Mouse (Mus musculus): Measurements from ENCODE around the gene Trim30c. TPM values are rescaled to one million over a fixed set of nuclear protein-coding genes. Genes with fewer than 3 reads are reported as not detected.
"Not testable (repeated sequence)": the region's sequence is repeated elsewhere in the genome, so short reads cannot be mapped to it uniquely, and the experiment has no call there.

The Trim30c gene
- polyA plus RNA-seq (2015; fragmentation: Nextera tagmentation; extraction: Ambion mirVana): not detected in 2 replicates

- Histone ChIP-seq H3K4me1 (no peaks in the 10 kb centered on the region), H3K9ac (no peak within 1 kb of the TSS), H3K4me2 (no peak within 1 kb of the TSS), H3K27ac (no peak within 1 kb of the TSS), H3K27me3 (no peaks in the 10 kb centered on the region), H3K4me3 (no peak within 1 kb of the TSS), H3K9me3 (replicated peaks) (no peaks in the 10 kb centered on the region), H3K36me3 (ENCODE audit: poor library complexity, severe bottlenecking) (no peaks in the 10 kb centered on the region)
- ATAC-seq: no peak
- WGBS: 79% methylated on average over 1 of the region's 1 CpGs
Measured at GRCm38 (mm10) chr7:104400698-104401097, at the start of gene Trim30c. Gene Trim30c (minus strand): TSS chr7:104400837.

GRCm38 (mm10) chr7:104445961-104446645 is 45.5 kb upstream of the Trim30c start:
- 87% methylated on average over 2 of the region's 2 CpGs for WGBS
- H3K4me2 ChIP-seq: no peak overlapping the region
- no peaks in the 10 kb centered on the region for H3K4me1 ChIP-seq
- no peak overlapping the region for H3K9ac ChIP-seq
- H3K36me3 ChIP-seq (ENCODE audit: poor library complexity, severe bottlenecking): no peaks in the 10 kb centered on the region
- no peak overlapping the region for H3K4me3 ChIP-seq
- H3K27ac ChIP-seq: no peak overlapping the region
- no peaks in the 10 kb centered on the region for H3K27me3 ChIP-seq
- H3K9me3 ChIP-seq (replicated peaks): no peaks in the 10 kb centered on the region
- no peak for ATAC-seq

DNA sequence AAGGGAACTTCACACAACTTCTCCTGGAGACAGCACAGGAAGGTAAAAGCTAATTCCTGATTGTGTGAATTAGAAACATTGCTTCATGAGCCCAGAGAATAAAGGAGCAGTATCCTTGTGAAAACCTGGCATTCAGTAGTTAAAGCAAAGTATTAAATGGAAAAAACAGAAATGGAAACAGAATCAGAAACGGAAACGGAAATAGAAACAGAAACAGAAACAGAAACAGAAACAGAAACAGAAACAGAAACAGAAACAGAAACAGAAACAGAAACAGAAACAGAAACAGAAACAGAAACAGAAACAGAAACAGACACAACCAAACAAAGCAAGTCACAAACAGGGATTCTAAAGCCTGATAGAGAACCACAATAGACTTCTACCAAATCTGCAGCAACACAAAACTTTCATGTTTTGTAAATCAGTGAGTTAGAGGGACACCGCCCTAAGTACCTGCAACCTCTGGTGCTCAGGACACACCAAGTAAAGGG is 3.9 kb upstream of the Trim30c start:
- Histone ChIP-seq H3K36me3 (ENCODE audit: poor library complexity, severe bottlenecking) (no peaks in the 10 kb centered on the region), H3K9me3 (replicated peaks) (no peaks in the 10 kb centered on the region), H3K9ac (no peak overlapping the region), H3K4me3 (no peak overlapping the region), H3K27ac (no peak overlapping the region), H3K4me2 (no peak overlapping the region), H3K4me1 (no peaks in the 10 kb centered on the region), H3K27me3 (no peaks in the 10 kb centered on the region)
- 93% methylated on average over 3 of the region's 3 CpGs for WGBS
- ATAC-seq: no peak

DNA sequence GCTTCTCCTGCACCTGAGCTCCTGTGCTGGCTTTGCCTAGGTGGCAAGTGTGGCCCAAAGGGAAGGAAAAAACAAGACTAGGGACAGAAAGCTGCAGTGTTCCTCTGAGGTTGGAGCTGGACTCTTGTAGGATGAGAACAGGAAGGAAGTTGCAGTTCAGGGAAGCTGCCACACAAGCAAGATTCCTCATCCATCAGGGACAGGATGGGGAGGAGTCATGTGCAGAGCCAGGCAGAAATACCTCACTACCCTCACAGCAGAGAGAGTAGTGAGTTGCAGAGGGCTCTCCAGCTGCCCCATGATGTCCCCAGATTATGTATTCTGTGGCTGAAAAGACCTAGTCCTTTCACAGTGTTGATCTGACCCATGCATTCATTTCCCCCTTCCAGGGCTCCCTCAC is 503 bp upstream of the Trim30c start:
- Histone ChIP-seq H3K4me2 (no peak overlapping the region), H3K4me1 (no peaks in the 10 kb centered on the region), H3K9ac (no peak overlapping the region), H3K27ac (no peak overlapping the region), H3K9me3 (replicated peaks) (no peaks in the 10 kb centered on the region), H3K4me3 (no peak overlapping the region), H3K36me3 (ENCODE audit: poor library complexity, severe bottlenecking) (no peaks in the 10 kb centered on the region), H3K27me3 (no peaks in the 10 kb centered on the region)
- no peak for ATAC-seq

DNA sequence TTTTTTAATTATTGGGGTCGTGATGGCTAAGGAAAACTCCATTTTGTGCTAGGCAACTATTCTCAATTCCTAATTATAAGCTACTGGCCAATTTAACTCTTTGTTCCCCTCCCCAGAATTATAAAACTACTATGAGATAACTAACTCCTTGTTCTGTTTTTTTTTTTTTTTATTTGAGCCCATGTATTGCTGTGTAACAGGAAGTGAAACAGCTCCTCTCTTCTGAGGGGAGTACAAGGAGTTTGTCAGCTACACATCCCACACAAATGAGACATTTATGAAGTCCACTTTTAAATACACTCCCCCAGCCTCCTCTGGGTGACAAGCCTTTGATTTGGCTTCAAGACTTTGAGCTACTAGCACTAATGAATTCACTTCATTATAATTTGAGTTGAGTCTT is 2.1 kb downstream of the Trim30c start:
- Histone ChIP-seq H3K4me3 (no peak overlapping the region), H3K36me3 (ENCODE audit: poor library complexity, severe bottlenecking) (no peaks in the 10 kb centered on the region), H3K27me3 (no peaks in the 10 kb centered on the region), H3K9me3 (replicated peaks) (no peaks in the 10 kb centered on the region), H3K4me1 (no peaks in the 10 kb centered on the region), H3K4me2 (no peak overlapping the region), H3K9ac (no peak overlapping the region), H3K27ac (no peak overlapping the region)
- ATAC-seq: no peak
- WGBS: 57% methylated on average over 1 of the region's 1 CpGs

- no peaks in the 10 kb centered on the region for H3K27me3 ChIP-seq
- no peaks in the 10 kb centered on the region for H3K9me3 ChIP-seq (replicated peaks)
- H3K9ac ChIP-seq: no peak within 1 kb of the TSS
- no peak within 1 kb of the TSS for H3K4me2 ChIP-seq
- H3K36me3 ChIP-seq (ENCODE audit: poor library complexity, severe bottlenecking): no peaks in the 10 kb centered on the region
- WGBS: 71% methylated on average over 1 of the region's 1 CpGs
- ATAC-seq: no peak
- H3K4me3 ChIP-seq: no peak within 1 kb of the TSS
- no peak within 1 kb of the TSS for H3K27ac ChIP-seq
- H3K4me1 ChIP-seq: no peaks in the 10 kb centered on the region
Measured at GRCm38 (mm10) chr7:104369736-104370414, 30.8 kb downstream of the Trim30c start, which contains the start of gene Trim30b. Gene Trim30b (minus strand): TSS chr7:104369884.

DNA sequence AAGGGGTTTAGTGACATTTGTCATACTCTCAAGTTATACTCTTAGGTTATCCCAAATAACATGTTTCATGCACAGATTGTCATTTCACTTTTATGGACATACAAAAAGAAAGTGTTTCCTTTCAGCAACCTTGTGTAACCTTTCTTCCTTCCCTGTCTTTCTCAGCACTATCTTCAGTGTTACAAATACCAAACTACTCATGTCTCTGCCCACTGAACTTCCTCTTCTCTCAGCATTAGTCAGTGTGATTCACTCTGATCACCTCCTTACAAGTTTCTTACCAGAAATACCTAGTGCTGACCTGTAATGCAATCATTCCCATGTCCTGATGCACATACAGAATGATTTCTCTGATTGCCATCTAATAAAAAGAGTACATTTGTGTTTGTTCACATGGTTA is 34.3 kb downstream of the Trim30c start:
- no peaks in the 10 kb centered on the region for H3K36me3 ChIP-seq (ENCODE audit: poor library complexity, severe bottlenecking)
- H3K4me2 ChIP-seq: no peak overlapping the region
- H3K9me3 ChIP-seq (replicated peaks): no peaks in the 10 kb centered on the region
- H3K4me1 ChIP-seq: no peaks in the 10 kb centered on the region
- H3K27me3 ChIP-seq: no peaks in the 10 kb centered on the region
- no peak overlapping the region for H3K4me3 ChIP-seq
- no peak for ATAC-seq
- H3K9ac ChIP-seq: no peak overlapping the region
- H3K27ac ChIP-seq: no peak overlapping the region

GRCm38 (mm10) chr7:104353600-104353967 is 47.1 kb downstream of the Trim30c start:
- H3K27me3 ChIP-seq: no peaks in the 10 kb centered on the region
- peak overlapping the region; percentile 49 for H3K4me2 ChIP-seq
- no peaks in the 10 kb centered on the region for H3K36me3 ChIP-seq (ENCODE audit: poor library complexity, severe bottlenecking)
- ATAC-seq: peak; percentile 38; the same call in 1 of the 2 replicates
- H3K9ac ChIP-seq: no peak overlapping the region
- H3K9me3 ChIP-seq (replicated peaks): no peaks in the 10 kb centered on the region
- H3K27ac ChIP-seq: no peak overlapping the region
- H3K4me3 ChIP-seq: no peak overlapping the region
- no peaks in the 10 kb centered on the region for H3K4me1 ChIP-seq
- 76% methylated on average over 2 of the region's 2 CpGs for WGBS

DNA sequence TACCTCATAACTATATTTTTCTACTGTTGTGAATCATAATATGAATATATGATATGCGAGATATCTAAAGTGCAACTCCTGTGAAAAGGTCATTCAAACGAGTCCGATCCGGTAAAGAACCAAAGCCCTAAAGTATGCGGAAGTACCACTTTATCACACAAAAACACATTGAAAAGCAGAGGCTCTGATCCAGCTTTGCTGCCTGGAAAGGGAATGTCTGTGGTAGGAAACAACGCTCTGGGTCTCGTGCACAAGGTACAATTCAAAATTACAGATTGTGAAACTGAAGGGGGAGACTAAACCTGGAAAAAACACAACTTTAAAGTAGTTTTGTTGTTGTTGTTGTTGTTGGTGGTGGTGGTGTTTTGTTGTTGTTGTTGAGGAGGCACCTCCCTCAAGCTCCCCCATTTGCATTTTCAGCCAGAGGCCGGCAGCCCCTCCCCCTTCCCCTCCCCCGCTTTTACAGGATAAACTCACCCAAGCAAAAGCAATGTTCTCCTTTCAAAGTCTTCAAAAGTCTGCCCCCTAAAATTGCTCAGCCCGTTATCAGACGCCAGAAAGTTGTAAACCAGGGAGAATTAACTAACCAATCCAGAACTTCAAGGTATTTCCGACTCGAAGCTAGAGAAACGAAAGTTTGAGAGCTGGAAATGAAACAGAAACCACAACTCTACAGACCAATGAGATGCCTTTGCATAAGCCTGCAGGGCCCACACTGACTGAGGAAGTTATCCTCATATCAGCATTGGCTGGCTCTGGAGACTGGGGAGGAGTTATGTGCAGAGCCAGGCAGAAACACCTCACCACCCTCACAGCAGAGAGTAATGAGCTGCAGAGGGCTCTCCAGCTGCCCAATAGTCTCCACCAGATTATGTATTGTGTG is 47.7 kb downstream of the Trim30c start, which contains the start of gene Trim12c:
TSS of gene Trim12c (minus strand) at position 646 of the 883 bp plus-strand sequence.
- peak; percentile 93 for ATAC-seq
- Histone ChIP-seq H3K4me2 (peak within 1 kb of the TSS; percentile 49), H3K36me3 (ENCODE audit: poor library complexity, severe bottlenecking) (no peaks in the 10 kb centered on the region), H3K27ac (no peak within 1 kb of the TSS), H3K9ac (no peak within 1 kb of the TSS), H3K9me3 (replicated peaks) (no peaks in the 10 kb centered on the region), H3K4me3 (peak within 1 kb of the TSS; percentile 29), H3K27me3 (no peaks in the 10 kb centered on the region), H3K4me1 (no peaks in the 10 kb centered on the region)
- WGBS: 8% methylated on average over 14 of the region's 14 CpGs

DNA sequence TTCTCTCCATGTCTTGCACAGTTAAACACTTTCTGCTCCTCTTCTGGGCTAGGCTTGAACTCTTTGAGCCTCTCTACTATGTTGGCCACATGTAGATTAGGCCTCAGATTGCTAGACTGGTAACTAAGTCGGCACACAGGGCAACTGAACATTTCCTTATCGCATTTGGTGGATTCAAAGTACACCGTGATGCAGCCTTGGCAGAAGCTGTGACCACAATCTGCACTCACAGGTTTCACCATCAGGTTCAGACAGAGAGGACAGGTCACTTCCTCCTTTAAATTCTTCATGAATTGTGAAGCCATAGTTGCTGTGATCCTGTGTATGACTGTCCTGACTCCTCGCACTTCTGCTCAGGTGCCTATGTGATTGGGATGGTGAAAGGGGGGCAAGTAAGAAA is 52.6 kb downstream of the Trim30c start:
- 90% methylated on average over 4 of the region's 4 CpGs for WGBS
- not testable (repeated sequence) for ATAC-seq

GRCm38 (mm10) chr7:104340744-104341143 is 59.9 kb downstream of the Trim30c start:
- 91% methylated on average over 4 of the region's 4 CpGs for WGBS
- ATAC-seq: not testable (repeated sequence)

More for the DNA sequence above, 52.6 kb downstream of the Trim30c start:
- not testable (repeated sequence) for H3K27me3 ChIP-seq; H3K4me3 ChIP-seq; H3K9ac ChIP-seq; H3K27ac ChIP-seq; H3K4me1 ChIP-seq; H3K9me3 ChIP-seq (replicated peaks); H3K36me3 ChIP-seq (ENCODE audit: poor library complexity, severe bottlenecking); H3K4me2 ChIP-seq

GRCm38 (mm10) chr7:104335547-104335946 is 65.1 kb downstream of the Trim30c start:
- WGBS: 85% methylated on average over 3 of the region's 3 CpGs
- H3K4me2 ChIP-seq; H3K36me3 ChIP-seq (ENCODE audit: poor library complexity, severe bottlenecking); ATAC-seq; H3K27ac ChIP-seq; H3K4me3 ChIP-seq; H3K9ac ChIP-seq; H3K9me3 ChIP-seq (replicated peaks); H3K4me1 ChIP-seq; H3K27me3 ChIP-seq: not testable (repeated sequence)

More at GRCm38 (mm10) chr7:104340744-104341143, 59.9 kb downstream of the Trim30c start:
- not testable (repeated sequence) for H3K36me3 ChIP-seq (ENCODE audit: poor library complexity, severe bottlenecking); H3K4me2 ChIP-seq; H3K9ac ChIP-seq; H3K9me3 ChIP-seq (replicated peaks); H3K4me1 ChIP-seq; H3K27ac ChIP-seq; H3K27me3 ChIP-seq; H3K4me3 ChIP-seq
